Mouse (Mus musculus) liver, adult 2 months (tissue): ENCODE results near the gene Spout1. TPM values are rescaled to one million over a fixed set of nuclear protein-coding genes. Genes with fewer than 3 reads are reported as not detected.

Experiments used
- DNase-seq: peaks from one replicate; pipeline ENCODE4 v3.0.0-alpha.2; 2011; ENCODE audit warnings: low read depth, low spot score; ENCODE audit errors: extremely low read depth
- H3K27ac ChIP-seq: fragments of 200-500 bp; replicated peaks from 2 replicates; pipeline ENCODE4 v1.5.1; 2012; ENCODE audit warnings: low read depth, mild to moderate bottlenecking, control low read depth, inconsistent platforms, low read length; ENCODE audit not compliant: insufficient read depth
- H3K27me3 ChIP-seq: fragments of 200-500 bp; 2 replicates; pipeline ENCODE4 v1.6.1; 2012; ENCODE audit warnings: mild to moderate bottlenecking, moderate library complexity, low read length, inconsistent platforms; ENCODE audit not compliant: control insufficient read depth, insufficient read depth
- H3K36me3 ChIP-seq: fragments of 200-500 bp; 2 replicates; pipeline ENCODE4 v1.6.1; 2012; ENCODE audit warnings: low read length, inconsistent platforms; ENCODE audit not compliant: control insufficient read depth, insufficient read depth
- H3K4me1 ChIP-seq: fragments of 200-500 bp; 2 replicates; pipeline ENCODE4 v1.6.1; 2011; ENCODE audit warnings: low read length; ENCODE audit not compliant: control insufficient read depth, insufficient read depth
- H3K4me3 ChIP-seq: fragments of 200-500 bp; 2 replicates; pipeline ENCODE4 v1.5.1; 2011; ENCODE audit warnings: low read depth, mild to moderate bottlenecking, control low read depth, low read length, moderate library complexity; ENCODE audit not compliant: insufficient read depth
- H3K79me2 ChIP-seq: fragments of 200-500 bp; 2 replicates; pipeline ENCODE4 v1.6.1; 2012; ENCODE audit warnings: inconsistent platforms, mild to moderate bottlenecking, low read length, moderate library complexity; ENCODE audit not compliant: control insufficient read depth, insufficient read depth
- H3K9ac ChIP-seq: fragments of 200-500 bp; 2 replicates; pipeline ENCODE4 v1.6.1; 2012; ENCODE audit warnings: low read depth, mild to moderate bottlenecking, control low read depth, inconsistent platforms, low read length
- CTCF ChIP-seq: fragments of 200-500 bp; IDR thresholded peaks from 2 replicates; pipeline ENCODE4 v1.5.1; 2011; ENCODE audit warnings: low read depth, low read length, control low read depth
- POLR2A ChIP-seq: fragments of 200-500 bp; IDR thresholded peaks from 2 replicates; pipeline ENCODE4 v1.6.1; 2011; ENCODE audit warnings: low read length, control low read depth; ENCODE audit not compliant: insufficient read depth; ENCODE audit errors: extremely low read depth
- WGBS: fragments of 180-500 bp; shearing (Covaris S2); methylation state at CpG from one replicate; pipeline ENCODE4 v1.1.7; 2018; 5-methylcytosine and 5-hydroxymethylcytosine counted together
- polyA plus RNA-seq: library from polyadenylated mRNA; depleted of rRNA; stranded (reverse); fragments of >200 nt; gene quantifications from 2 replicates; pipeline ENCODE4 v1.2.3, GENCODE M21; 2012; rRNA removed
- total RNA-seq: library from RNA; depleted of rRNA; stranded (reverse); fragments of >200 nt; gene quantifications from 2 replicates; pipeline ENCODE4 v1.2.3, GENCODE M21; 2014; rRNA removed

Gene Spout1
- total RNA-seq: 12.9 and 13.1 TPM in 2 replicates
- 14.0 and 14.9 TPM in 2 replicates for polyA plus RNA-seq

GRCm38 (mm10) chr2:30177700-30178675 lies at the start of gene Spout1:
Gene Spout1 (minus strand): TSS chr2:30178459.
- 0 out of 2 replicates have a peak, but pooled peaks cover 2% of the 10 kb centered on the region for H3K36me3 ChIP-seq
- H3K79me2 ChIP-seq: peaks cover 1% of the 10 kb centered on the region; the same call in 1 of the 2 replicates
- peak within 1 kb of the TSS; percentile 70 for H3K4me3 ChIP-seq
- H3K27me3 ChIP-seq: no peaks in the 10 kb centered on the region
- H3K4me1 ChIP-seq: peaks cover 17% of the 10 kb centered on the region
- peak; percentile 61; the same call in 1 of the 2 replicates for TF ChIP-seq POLR2A
- TF ChIP-seq CTCF: no peak
- H3K9ac ChIP-seq: peak within 1 kb of the TSS; percentile 73
- DNase-seq: peak; percentile 86
- WGBS: 2% methylated on average over 54 of the region's 54 CpGs
- H3K27ac ChIP-seq: 0 out of 2 replicates have a peak within 1 kb of the TSS, but pooled peaks have one; percentile 5

GRCm38 (mm10) chr2:30216293-30216692 lies 38.0 kb upstream of the Spout1 start:
- WGBS: 68% methylated on average over 5 of the region's 5 CpGs
- no peak for DNase-seq
- H3K27ac ChIP-seq: no peak overlapping the region
- TF ChIP-seq CTCF (no peak), POLR2A (no peak)
- peaks cover 22% of the 10 kb centered on the region for H3K4me1 ChIP-seq
- H3K9ac ChIP-seq: no peak overlapping the region
- H3K27me3 ChIP-seq: no peaks in the 10 kb centered on the region
- H3K36me3 ChIP-seq: no peaks in the 10 kb centered on the region
- H3K4me3 ChIP-seq: no peak overlapping the region
- no peaks in the 10 kb centered on the region for H3K79me2 ChIP-seq

GRCm38 (mm10) chr2:30215493-30215892 lies 37.2 kb upstream of the Spout1 start:
- DNase-seq: peak; percentile 84
- TF ChIP-seq POLR2A (no peak), CTCF (no peak)
- Histone ChIP-seq H3K79me2 (no peaks in the 10 kb centered on the region), H3K4me1 (peaks cover 26% of the 10 kb centered on the region), H3K27ac (peak overlapping the region; percentile 58), H3K36me3 (no peaks in the 10 kb centered on the region), H3K27me3 (no peaks in the 10 kb centered on the region), H3K9ac (no peak overlapping the region), H3K4me3 (no peak overlapping the region)
- 10% methylated on average over 6 of the region's 6 CpGs for WGBS

GRCm38 (mm10) chr2:30214745-30215144 lies 36.5 kb upstream of the Spout1 start:
- DNase-seq: peak; percentile 48
- Histone ChIP-seq H3K4me1 (peaks cover 29% of the 10 kb centered on the region), H3K36me3 (no peaks in the 10 kb centered on the region), H3K79me2 (no peaks in the 10 kb centered on the region), H3K27me3 (no peaks in the 10 kb centered on the region), H3K27ac (peak overlapping the region; percentile 58), H3K9ac (peak overlapping the region; percentile 1; the same call in 1 of the 2 replicates), H3K4me3 (no peak overlapping the region)
- TF ChIP-seq POLR2A (no peak), CTCF (no peak)
- WGBS: 57% methylated on average over 3 of the region's 3 CpGs

- Histone ChIP-seq H3K79me2 (no peaks in the 10 kb centered on the region; the same call in 1 of the 2 replicates), H3K27me3 (no peaks in the 10 kb centered on the region), H3K27ac (peak overlapping the region; percentile 97), H3K4me1 (peaks cover 33% of the 10 kb centered on the region), H3K4me3 (no peak overlapping the region), H3K9ac (peak overlapping the region; percentile 44; the same call in 1 of the 2 replicates), H3K36me3 (no peaks in the 10 kb centered on the region)
- DNase-seq: peak; percentile 70
- WGBS: 17% methylated on average over 1 of the region's 1 CpGs
- TF ChIP-seq CTCF (no peak), POLR2A (no peak)
Observed at GRCm38 (mm10) chr2:30212951-30213350, 34.7 kb upstream of the Spout1 start.
